Mouse (Mus musculus): ENCODE measurements around the gene Srgap2. TPM values are rescaled to one million over a fixed set of nuclear protein-coding genes. Genes with fewer than 3 reads are reported as not detected.

Gene Srgap2
- polyA plus RNA-seq, 1 experiment from 2014 or later, result 16.4 TPM

- Histone ChIP-seq H3K27me3 (replicated peaks; ENCODE audit: control insufficient read depth, insufficient read depth, low read length) (no peaks in the 10 kb centered on the region), H3K27ac (ENCODE audit: low read depth) (no peak overlapping the region), H3K9me3 (ENCODE audit: control insufficient read depth, low read length) (no peaks in the 10 kb centered on the region), H3K36me3 (ENCODE audit: control insufficient read depth, insufficient read depth, low read length) (no peaks in the 10 kb centered on the region), H3K4me2 (ENCODE audit: low read length) (no peak overlapping the region), H3K4me3 (ENCODE audit: low read depth, low read length) (no peak overlapping the region), H3K9ac (ENCODE audit: low read length) (no peak overlapping the region), H3K4me1 (replicated peaks; ENCODE audit: control insufficient read depth, insufficient read depth, low read length) (no peaks in the 10 kb centered on the region; the same call in 1 of the 2 replicates)
- ATAC-seq (replicated peaks; ENCODE audit: low FRiP score, low TSS enrichment, low read depth) (no peak), DNase-seq (ENCODE audit: low spot score) (no peak)
These were observed 26.3 kb upstream of the Srgap2 start for GRCm38 (mm10) chr1:131553428-131553827.

- Histone ChIP-seq H3K27me3 (replicated peaks; ENCODE audit: control insufficient read depth, insufficient read depth, low read length) (no peaks in the 10 kb centered on the region), H3K9me3 (ENCODE audit: control insufficient read depth, low read length) (no peaks in the 10 kb centered on the region), H3K27ac (ENCODE audit: low read depth) (no peak overlapping the region), H3K36me3 (ENCODE audit: control insufficient read depth, insufficient read depth, low read length) (no peaks in the 10 kb centered on the region), H3K9ac (ENCODE audit: low read length) (no peak overlapping the region), H3K4me1 (replicated peaks; ENCODE audit: control insufficient read depth, insufficient read depth, low read length) (no peaks in the 10 kb centered on the region; the same call in 1 of the 2 replicates), H3K4me3 (ENCODE audit: low read depth, low read length) (no peak overlapping the region), H3K4me2 (ENCODE audit: low read length) (no peak overlapping the region)
- DNase-seq (ENCODE audit: low spot score), result no peak
- 90% methylated on average over 2 of the region's 2 CpGs for WGBS
- ATAC-seq (replicated peaks; ENCODE audit: low FRiP score, low TSS enrichment, low read depth), result no peak
These were observed 24.8 kb upstream of the Srgap2 start for GRCm38 (mm10) chr1:131551956-131552355.

DNA sequence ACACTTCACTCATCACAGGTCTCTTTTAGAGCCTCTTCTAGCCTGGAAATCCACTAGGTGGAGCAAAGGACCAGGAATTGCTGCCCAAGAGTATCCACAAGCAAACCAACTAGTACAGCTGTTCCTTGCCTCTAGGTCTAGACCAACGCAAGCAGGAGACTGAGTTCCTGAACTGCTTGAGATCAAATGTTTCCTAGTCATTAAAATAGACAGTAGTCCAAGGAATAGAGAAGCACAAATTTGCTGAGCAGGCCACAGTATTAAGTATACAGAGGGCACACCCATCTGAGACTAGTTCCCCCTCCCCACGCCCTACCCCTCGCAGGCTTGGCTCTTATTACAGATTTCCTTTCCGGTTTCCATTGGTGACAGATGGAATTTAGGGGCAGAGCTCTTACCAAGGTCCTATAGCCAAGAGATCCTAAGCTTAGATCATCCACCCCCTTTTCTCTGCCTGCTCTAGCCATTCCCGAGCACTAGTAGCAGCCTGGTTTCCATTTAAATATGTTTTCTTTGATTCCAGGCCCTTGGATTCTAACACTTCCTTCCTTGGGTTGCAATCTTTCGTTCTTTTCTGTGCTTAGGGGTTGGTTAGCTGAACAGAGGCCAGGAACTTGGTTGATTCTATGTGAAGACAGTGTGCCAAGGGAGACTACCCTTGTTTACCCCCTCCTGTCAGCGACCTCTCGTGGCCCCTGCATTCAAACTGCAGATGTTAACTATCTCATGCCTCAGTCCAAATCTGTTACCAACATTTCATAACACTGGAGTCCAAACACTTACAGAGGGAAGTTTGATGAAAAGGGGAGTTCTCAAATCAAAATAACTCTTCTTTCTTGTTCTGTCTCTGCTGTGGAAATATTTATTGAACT, 21.6 kb upstream of the Srgap2 start:
- H3K9ac ChIP-seq (ENCODE audit: low read length), result no peak overlapping the region
- H3K4me1 ChIP-seq (replicated peaks; ENCODE audit: control insufficient read depth, insufficient read depth, low read length), result no peaks in the 10 kb centered on the region; the same call in 1 of the 2 replicates
- H3K4me2 ChIP-seq (ENCODE audit: low read length), result no peak overlapping the region
- no peak overlapping the region for H3K4me3 ChIP-seq (ENCODE audit: low read depth, low read length)
- ATAC-seq (replicated peaks; ENCODE audit: low FRiP score, low TSS enrichment, low read depth) (no peak), DNase-seq (ENCODE audit: low spot score) (no peak)
- no peak overlapping the region for H3K27ac ChIP-seq (ENCODE audit: low read depth)
- no peaks in the 10 kb centered on the region for H3K27me3 ChIP-seq (replicated peaks; ENCODE audit: control insufficient read depth, insufficient read depth, low read length)
- H3K36me3 ChIP-seq (ENCODE audit: control insufficient read depth, insufficient read depth, low read length), result no peaks in the 10 kb centered on the region
- H3K9me3 ChIP-seq (ENCODE audit: control insufficient read depth, low read length), result no peaks in the 10 kb centered on the region
- 36% methylated on average over 8 of the region's 8 CpGs for WGBS

DNA sequence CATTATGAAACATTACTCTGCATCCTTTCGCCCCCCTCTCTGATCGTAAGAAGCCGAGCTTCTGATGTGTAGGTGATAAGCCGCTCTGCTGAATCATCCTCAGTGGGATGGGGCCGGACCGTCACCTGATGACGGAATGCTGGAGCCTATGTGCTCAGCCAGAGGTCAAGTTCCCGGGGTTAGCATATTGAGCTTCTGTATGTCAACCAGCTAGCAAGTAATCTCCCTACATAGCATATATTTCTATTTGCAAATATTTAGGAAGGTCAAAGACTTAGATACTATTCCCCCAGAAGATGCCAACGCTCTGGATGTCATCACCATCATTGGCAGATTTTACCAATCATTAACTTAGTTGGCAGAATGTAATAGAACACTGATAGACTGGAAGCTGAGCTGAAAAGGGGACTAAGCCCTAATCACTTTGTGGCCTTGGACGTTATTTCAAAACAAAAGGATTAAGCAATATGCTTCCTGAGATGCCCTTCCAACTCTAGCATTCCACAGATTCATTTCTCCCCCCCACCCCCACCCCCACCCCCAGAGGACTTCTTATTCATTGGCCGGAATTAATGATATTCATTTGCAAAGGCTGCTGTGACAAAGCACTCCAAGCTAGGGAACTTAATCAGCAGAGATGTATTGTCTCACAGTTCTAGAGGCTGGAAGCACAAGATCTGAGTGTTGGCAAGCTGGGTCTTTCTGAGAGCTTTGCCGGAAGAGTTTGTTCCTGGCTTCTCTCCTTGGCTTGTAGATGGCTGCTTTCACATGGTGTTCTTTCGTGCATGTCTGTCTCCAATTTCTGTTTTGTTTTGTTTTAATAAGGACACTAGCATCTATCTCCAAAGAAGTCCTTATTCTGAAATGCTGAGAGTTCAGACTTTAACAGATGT, 19.9 kb upstream of the Srgap2 start:
- 73% methylated on average over 13 of the region's 13 CpGs for WGBS
- no peaks in the 10 kb centered on the region for H3K36me3 ChIP-seq (ENCODE audit: control insufficient read depth, insufficient read depth, low read length)

DNA sequence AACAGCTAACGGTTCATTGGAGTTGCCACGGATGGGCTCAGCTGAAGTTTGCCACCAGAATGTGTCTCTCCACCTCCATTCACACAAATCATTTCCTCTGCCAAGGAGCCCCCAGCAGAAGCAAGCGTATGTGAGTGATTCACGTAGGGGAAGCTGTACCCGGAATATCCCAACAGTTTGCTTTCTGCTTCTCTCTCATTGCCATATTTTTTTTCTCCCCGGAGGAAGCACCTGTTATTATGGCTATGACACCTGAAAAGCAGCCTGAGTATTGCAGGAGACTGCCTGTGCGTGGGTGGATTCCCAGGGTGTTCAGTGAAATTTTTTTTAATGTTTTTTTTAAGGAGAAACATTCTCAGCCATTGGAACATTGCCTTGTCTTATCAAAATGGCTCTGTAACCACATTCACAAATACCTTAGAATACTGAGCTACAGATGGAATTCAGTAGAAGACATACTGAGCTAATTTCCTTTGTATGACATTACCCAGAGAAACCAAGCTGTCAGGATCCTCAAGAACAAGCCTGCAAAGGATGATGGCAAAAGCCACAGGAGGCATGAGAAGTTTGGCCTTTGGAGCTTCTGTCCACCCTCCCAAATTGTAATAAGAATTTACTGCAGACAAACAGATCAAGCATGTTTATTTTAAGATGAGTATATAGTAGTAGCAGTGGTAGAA, 16.9 kb upstream of the Srgap2 start:
- H3K9me3 ChIP-seq (ENCODE audit: control insufficient read depth, low read length), result no peaks in the 10 kb centered on the region
- no peak overlapping the region for H3K4me3 ChIP-seq (ENCODE audit: low read depth, low read length)
- H3K4me1 ChIP-seq (replicated peaks; ENCODE audit: control insufficient read depth, insufficient read depth, low read length), result no peaks in the 10 kb centered on the region; the same call in 1 of the 2 replicates
- no peak overlapping the region for H3K27ac ChIP-seq (ENCODE audit: low read depth)
- no peak overlapping the region for H3K9ac ChIP-seq (ENCODE audit: low read length)
- ATAC-seq (replicated peaks; ENCODE audit: low FRiP score, low TSS enrichment, low read depth), result no peak
- no peak for DNase-seq (ENCODE audit: low spot score)
- H3K36me3 ChIP-seq (ENCODE audit: control insufficient read depth, insufficient read depth, low read length), result no peaks in the 10 kb centered on the region; the same call in 1 of the 2 replicates
- H3K4me2 ChIP-seq (ENCODE audit: low read length), result no peak overlapping the region
- WGBS, result 76% methylated on average over 7 of the region's 7 CpGs
- H3K27me3 ChIP-seq (replicated peaks; ENCODE audit: control insufficient read depth, insufficient read depth, low read length), result no peaks in the 10 kb centered on the region

More for the DNA sequence above, 19.9 kb upstream of the Srgap2 start:
- Histone ChIP-seq H3K4me3 (ENCODE audit: low read depth, low read length) (no peak overlapping the region), H3K27ac (ENCODE audit: low read depth) (no peak overlapping the region), H3K4me1 (replicated peaks; ENCODE audit: control insufficient read depth, insufficient read depth, low read length) (no peaks in the 10 kb centered on the region; the same call in 1 of the 2 replicates), H3K4me2 (ENCODE audit: low read length) (no peak overlapping the region), H3K9ac (ENCODE audit: low read length) (no peak overlapping the region), H3K9me3 (ENCODE audit: control insufficient read depth, low read length) (no peaks in the 10 kb centered on the region), H3K27me3 (replicated peaks; ENCODE audit: control insufficient read depth, insufficient read depth, low read length) (no peaks in the 10 kb centered on the region)
- ATAC-seq (replicated peaks; ENCODE audit: low FRiP score, low TSS enrichment, low read depth) (no peak), DNase-seq (ENCODE audit: low spot score) (no peak)

DNA sequence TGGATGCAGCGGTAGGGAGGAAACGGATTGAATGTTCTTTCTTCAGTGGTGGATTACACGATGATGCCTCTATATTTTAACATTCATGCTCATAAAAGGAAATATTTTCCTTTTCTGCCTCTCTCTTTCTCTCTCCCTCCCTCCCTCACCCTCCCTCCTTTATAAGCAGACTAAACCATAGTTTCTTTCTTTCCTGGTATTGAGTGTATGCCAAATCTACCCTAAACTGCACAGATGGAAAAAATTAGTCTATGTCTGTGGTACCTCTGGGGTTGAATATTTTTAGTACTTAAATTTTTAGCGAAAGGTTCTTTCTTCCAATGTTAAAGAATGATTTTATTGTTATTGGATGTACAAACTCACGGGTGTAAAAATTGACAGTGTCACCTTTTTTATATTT, 14.8 kb upstream of the Srgap2 start:
- Histone ChIP-seq H3K4me1 (replicated peaks; ENCODE audit: control insufficient read depth, insufficient read depth, low read length) (no peaks in the 10 kb centered on the region), H3K9me3 (ENCODE audit: control insufficient read depth, low read length) (no peaks in the 10 kb centered on the region), H3K9ac (ENCODE audit: low read length) (no peak overlapping the region), H3K27me3 (replicated peaks; ENCODE audit: control insufficient read depth, insufficient read depth, low read length) (no peaks in the 10 kb centered on the region), H3K4me2 (ENCODE audit: low read length) (no peak overlapping the region), H3K27ac (ENCODE audit: low read depth) (no peak overlapping the region), H3K4me3 (ENCODE audit: low read depth, low read length) (no peak overlapping the region), H3K36me3 (ENCODE audit: control insufficient read depth, insufficient read depth, low read length) (no peaks in the 10 kb centered on the region; the same call in 1 of the 2 replicates)
- DNase-seq (ENCODE audit: low spot score), result no peak
- ATAC-seq (replicated peaks; ENCODE audit: low FRiP score, low TSS enrichment, low read depth), result no peak
- 72% methylated on average over 5 of the region's 5 CpGs for WGBS

- no peak overlapping the region for H3K4me2 ChIP-seq (ENCODE audit: low read length)
- H3K27ac ChIP-seq (ENCODE audit: low read depth), result no peak overlapping the region
- no peak overlapping the region for H3K9ac ChIP-seq (ENCODE audit: low read length)
- no peaks in the 10 kb centered on the region for H3K9me3 ChIP-seq (ENCODE audit: control insufficient read depth, low read length)
- no peaks in the 10 kb centered on the region for H3K4me1 ChIP-seq (replicated peaks; ENCODE audit: control insufficient read depth, insufficient read depth, low read length)
- WGBS, result 53% methylated on average over 3 of the region's 3 CpGs
- no peak overlapping the region for H3K4me3 ChIP-seq (ENCODE audit: low read depth, low read length)
- DNase-seq (ENCODE audit: low spot score) (no peak), ATAC-seq (replicated peaks; ENCODE audit: low FRiP score, low TSS enrichment, low read depth) (no peak)
- H3K36me3 ChIP-seq (ENCODE audit: control insufficient read depth, insufficient read depth, low read length), result no peaks in the 10 kb centered on the region; the same call in 1 of the 2 replicates
- no peaks in the 10 kb centered on the region for H3K27me3 ChIP-seq (replicated peaks; ENCODE audit: control insufficient read depth, insufficient read depth, low read length)
These were observed 14.3 kb upstream of the Srgap2 start for GRCm38 (mm10) chr1:131541431-131541830.

DNA sequence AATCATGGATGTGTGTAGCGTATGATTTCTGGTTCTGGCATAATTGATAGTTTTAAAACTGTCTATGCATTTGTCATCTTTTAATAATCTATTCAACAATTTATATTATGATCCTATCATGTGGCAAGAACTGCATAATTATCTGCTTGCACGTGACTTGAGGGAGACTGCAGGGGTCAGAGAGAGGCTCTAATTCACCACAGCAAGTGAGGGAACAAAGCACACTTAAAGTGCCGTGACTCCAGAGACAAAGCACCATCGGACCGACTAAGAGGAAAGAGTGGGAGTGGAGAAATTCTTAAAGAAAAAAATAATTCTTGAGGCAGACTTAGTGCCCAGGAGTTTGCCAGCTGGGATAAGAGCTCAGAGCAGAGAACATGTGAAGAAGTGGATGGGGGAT, 13.6 kb upstream of the Srgap2 start:
- H3K4me2 ChIP-seq (ENCODE audit: low read length), result no peak overlapping the region
- ATAC-seq (replicated peaks; ENCODE audit: low FRiP score, low TSS enrichment, low read depth) (no peak), DNase-seq (ENCODE audit: low spot score) (no peak)
- no peak overlapping the region for H3K9ac ChIP-seq (ENCODE audit: low read length)
- H3K4me1 ChIP-seq (replicated peaks; ENCODE audit: control insufficient read depth, insufficient read depth, low read length), result no peaks in the 10 kb centered on the region
- no peaks in the 10 kb centered on the region for H3K27me3 ChIP-seq (replicated peaks; ENCODE audit: control insufficient read depth, insufficient read depth, low read length)
- no peaks in the 10 kb centered on the region; the same call in 1 of the 2 replicates for H3K36me3 ChIP-seq (ENCODE audit: control insufficient read depth, insufficient read depth, low read length)
- H3K9me3 ChIP-seq (ENCODE audit: control insufficient read depth, low read length), result no peaks in the 10 kb centered on the region
- H3K27ac ChIP-seq (ENCODE audit: low read depth), result no peak overlapping the region
- WGBS, result 71% methylated on average over 5 of the region's 5 CpGs
- H3K4me3 ChIP-seq (ENCODE audit: low read depth, low read length), result no peak overlapping the region

Data from intestine, embryonic 14.5 days (tissue).